Mouse (Mus musculus) forebrain, embryonic 15.5 days (tissue): Measurements from ENCODE around the gene Ssr3. TPM values are rescaled to one million over a fixed set of nuclear protein-coding genes. Genes with fewer than 3 reads are reported as not detected.
A peak's percentile ranks its signal among the peaks of the same experiment; 100 is the strongest.

Experiments
- ATAC-seq: fragments of 200-750 bp; cut with Nextera tagmentation; replicated peaks from 2 replicates; pipeline ENCODE4 v1.8.0; 2017; ENCODE audit warnings: mild to moderate bottlenecking, moderate TSS enrichment, moderate library complexity
- H3K27ac ChIP-seq: fragments of 300-500 bp; sonication (generic); replicated peaks from 2 replicates; pipeline ENCODE4 v1.5.1; 2015; ENCODE audit warnings: mild to moderate bottlenecking, inconsistent platforms
- H3K27me3 ChIP-seq: fragments of 300-500 bp; sonication (generic); 2 replicates; pipeline ENCODE4 v1.6.1; 2015; ENCODE audit warnings: inconsistent platforms
- H3K36me3 ChIP-seq: fragments of 300-500 bp; sonication (generic); 2 replicates; pipeline ENCODE4 v1.6.1; 2015; ENCODE audit warnings: mild to moderate bottlenecking, inconsistent platforms
- H3K4me1 ChIP-seq: fragments of 300-500 bp; sonication (generic); 2 replicates; pipeline ENCODE4 v1.6.1; 2015; ENCODE audit warnings: inconsistent platforms
- H3K4me2 ChIP-seq: fragments of 300-500 bp; sonication (generic); replicated peaks from 2 replicates; pipeline ENCODE4 v1.6.1; 2015; ENCODE audit warnings: mild to moderate bottlenecking, inconsistent platforms
- H3K4me3 ChIP-seq: fragments of 300-500 bp; sonication (generic); 2 replicates; pipeline ENCODE4 v1.5.1; 2015; ENCODE audit warnings: mild to moderate bottlenecking, inconsistent platforms
- H3K9ac ChIP-seq: fragments of 300-500 bp; sonication (generic); replicated peaks from 2 replicates; pipeline ENCODE4 v1.6.1; 2015; ENCODE audit warnings: mild to moderate bottlenecking, inconsistent platforms
- H3K9me3 ChIP-seq: fragments of 300-500 bp; sonication (generic); 2 replicates; pipeline ENCODE4 v1.6.1; 2016; ENCODE audit warnings: inconsistent platforms
- WGBS: fragments of 180-500 bp; shearing (Covaris S2); methylation state at CpG from one replicate; pipeline ENCODE4 v1.1.7; 2015; ENCODE audit warnings: mixed read lengths; 5-methylcytosine and 5-hydroxymethylcytosine counted together
- polyA plus RNA-seq: library from polyadenylated mRNA; unstranded; fragments of >200 nt; fragmentation: Nextera tagmentation; extraction: Ambion mirVana; gene quantifications from 2 replicates; pipeline ENCODE4 v1.2.1, GENCODE M21; 2015

Gene Ssr3
- polyA plus RNA-seq, 1 experiment from 2014 or later = 162 TPM

DNA sequence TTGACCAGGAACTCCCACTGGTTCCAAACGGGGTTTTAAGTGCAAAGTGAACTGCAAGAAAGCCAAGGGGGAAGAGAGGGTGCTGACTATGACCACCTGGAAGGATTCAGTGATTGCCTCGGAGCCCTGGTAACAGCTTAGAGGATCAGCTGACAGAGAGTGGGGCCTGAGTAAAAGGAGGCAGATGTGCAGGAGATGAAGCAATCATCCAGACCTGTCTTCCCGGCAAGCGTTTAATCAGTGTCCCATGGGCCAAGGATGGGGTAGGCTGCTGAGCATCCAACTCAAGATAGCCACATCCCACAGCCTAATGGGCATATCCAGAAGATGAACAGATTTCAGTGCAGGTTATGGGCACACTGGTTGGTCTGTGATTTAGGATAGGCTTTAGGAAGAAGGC lies 24.5 kb downstream of the Ssr3 start:
- H3K4me3 ChIP-seq = no peak overlapping the region
- H3K4me1 ChIP-seq = no peaks in the 10 kb centered on the region
- WGBS = 77% methylated on average over 4 of the region's 4 CpGs
- H3K27me3 ChIP-seq = no peaks in the 10 kb centered on the region
- H3K9ac ChIP-seq = no peak overlapping the region
- peaks cover 13% of the 10 kb centered on the region for H3K36me3 ChIP-seq
- no peak for ATAC-seq
- H3K27ac ChIP-seq = no peak overlapping the region
- no peaks in the 10 kb centered on the region for H3K9me3 ChIP-seq
- no peak overlapping the region for H3K4me2 ChIP-seq

- no peaks in the 10 kb centered on the region for H3K9me3 ChIP-seq
- 94% methylated on average over 10 of the region's 10 CpGs for WGBS
- no peak overlapping the region for H3K4me2 ChIP-seq
- H3K4me3 ChIP-seq = no peak overlapping the region
- no peaks in the 10 kb centered on the region for H3K4me1 ChIP-seq
- H3K27ac ChIP-seq = no peak overlapping the region
- no peaks in the 10 kb centered on the region for H3K27me3 ChIP-seq
- no peaks in the 10 kb centered on the region for H3K36me3 ChIP-seq
- no peak overlapping the region for H3K9ac ChIP-seq
- ATAC-seq = no peak
Measured at GRCm38 (mm10) chr3:65365921-65366710, 26.3 kb downstream of the Ssr3 start.

- Histone ChIP-seq H3K9ac (no peak overlapping the region), H3K27ac (no peak overlapping the region), H3K9me3 (no peaks in the 10 kb centered on the region), H3K4me2 (no peak overlapping the region), H3K4me3 (no peak overlapping the region), H3K4me1 (no peaks in the 10 kb centered on the region), H3K27me3 (no peaks in the 10 kb centered on the region), H3K36me3 (no peaks in the 10 kb centered on the region)
- ATAC-seq = no peak
- WGBS = 83% methylated on average over 6 of the region's 6 CpGs
Measured at GRCm38 (mm10) chr3:65365184-65365583, 27.2 kb downstream of the Ssr3 start.

- H3K9ac ChIP-seq = no peak overlapping the region
- no peak for ATAC-seq
- no peak overlapping the region for H3K4me2 ChIP-seq
- no peaks in the 10 kb centered on the region for H3K4me1 ChIP-seq
- no peaks in the 10 kb centered on the region for H3K9me3 ChIP-seq
- no peaks in the 10 kb centered on the region for H3K27me3 ChIP-seq
- no peaks in the 10 kb centered on the region for H3K36me3 ChIP-seq
- no peak overlapping the region for H3K4me3 ChIP-seq
- H3K27ac ChIP-seq = no peak overlapping the region
- 94% methylated on average over 1 of the region's 1 CpGs for WGBS
Measured at GRCm38 (mm10) chr3:65363438-65363837, 29.0 kb downstream of the Ssr3 start.

DNA sequence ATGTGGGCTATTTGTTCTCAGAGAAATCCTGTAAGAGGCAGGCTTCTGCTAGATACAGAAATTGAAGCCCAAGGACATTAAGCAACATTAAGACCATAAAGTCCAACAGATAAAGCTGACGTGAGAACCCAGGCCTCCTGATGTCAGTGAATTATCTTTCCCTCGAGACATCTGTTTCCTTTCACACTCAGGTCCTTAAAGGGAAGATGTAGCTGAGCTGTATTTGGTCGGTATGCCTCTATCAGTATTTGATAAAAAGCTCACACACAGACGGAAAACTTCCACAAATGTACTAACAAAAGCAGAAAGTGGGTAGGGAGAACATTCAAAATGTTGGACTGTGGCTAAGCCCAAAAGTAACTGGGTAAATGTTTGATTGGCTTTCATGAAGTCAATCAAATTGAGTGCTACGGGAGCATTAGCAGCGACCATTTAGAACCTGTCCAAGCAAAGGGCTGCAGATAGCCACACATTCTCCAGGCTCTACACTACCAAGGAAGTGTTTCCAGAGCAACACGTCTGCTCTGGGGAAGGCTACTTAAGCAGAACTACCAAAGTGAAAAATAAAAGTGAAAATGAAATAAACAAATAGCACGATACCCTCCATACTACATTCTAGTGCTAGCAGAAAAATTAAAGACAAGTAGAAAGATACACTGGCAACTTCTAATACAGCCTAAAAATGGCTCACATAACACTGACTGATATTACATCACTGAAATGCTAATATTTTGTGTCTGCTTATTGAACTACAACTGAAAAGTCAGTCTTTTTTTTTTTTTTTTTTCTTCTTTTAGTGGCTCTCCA lies 32.1 kb downstream of the Ssr3 start:
- Histone ChIP-seq H3K4me1 (no peaks in the 10 kb centered on the region), H3K27me3 (no peaks in the 10 kb centered on the region), H3K36me3 (no peaks in the 10 kb centered on the region), H3K9me3 (no peaks in the 10 kb centered on the region), H3K27ac (no peak overlapping the region), H3K4me3 (no peak overlapping the region), H3K9ac (no peak overlapping the region), H3K4me2 (no peak overlapping the region)
- ATAC-seq = no peak
- 85% methylated on average over 8 of the region's 8 CpGs for WGBS

DNA sequence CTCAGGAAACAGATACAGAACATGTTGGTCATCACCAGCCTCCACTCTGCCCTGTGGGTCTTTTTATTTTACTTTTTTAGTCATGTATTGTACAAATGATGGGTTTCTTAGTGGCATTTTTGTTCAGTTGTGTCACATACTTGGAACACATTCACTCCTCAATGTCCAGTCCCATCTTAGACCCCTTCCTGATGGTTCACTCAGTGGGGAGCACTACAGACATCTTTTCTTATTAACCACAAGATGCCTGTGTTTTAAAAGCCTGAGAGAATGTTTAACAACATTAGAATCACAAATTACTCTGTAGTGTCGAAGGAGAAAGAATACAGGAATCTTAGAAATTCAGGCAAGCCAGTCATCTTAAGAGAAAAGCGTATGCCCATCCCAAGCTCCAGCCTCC lies 33.6 kb downstream of the Ssr3 start:
- ATAC-seq = no peak
- WGBS = 62% methylated on average over 2 of the region's 2 CpGs
- H3K4me1 ChIP-seq = no peaks in the 10 kb centered on the region

DNA sequence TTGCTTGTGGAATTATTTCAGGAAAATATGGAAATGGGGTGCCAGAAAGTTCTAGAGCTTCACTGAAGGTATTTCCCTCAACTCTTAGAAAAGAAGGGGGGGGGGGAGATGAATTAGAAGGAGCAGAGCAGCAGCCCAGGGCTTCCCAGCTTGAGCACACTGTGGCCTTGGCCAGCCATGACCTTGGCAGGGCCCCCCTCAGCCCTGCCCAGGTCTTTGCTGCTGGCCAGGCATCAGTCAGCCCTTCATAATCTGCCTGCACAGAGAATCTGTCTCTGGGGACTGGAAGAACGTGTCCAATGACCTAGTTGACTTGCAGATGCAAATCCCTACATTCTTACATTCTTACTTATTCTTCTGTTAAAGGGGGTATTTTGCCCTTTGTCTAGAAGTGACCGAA lies 34.1 kb downstream of the Ssr3 start:
- Histone ChIP-seq H3K9me3 (no peaks in the 10 kb centered on the region), H3K4me2 (no peak overlapping the region), H3K4me1 (no peaks in the 10 kb centered on the region), H3K27me3 (no peaks in the 10 kb centered on the region), H3K4me3 (no peak overlapping the region), H3K9ac (no peak overlapping the region), H3K36me3 (no peaks in the 10 kb centered on the region), H3K27ac (no peak overlapping the region)
- 35% methylated on average over 2 of the region's 2 CpGs for WGBS
- ATAC-seq = no peak

More for the DNA sequence above, 33.6 kb downstream of the Ssr3 start:
- H3K36me3 ChIP-seq = no peaks in the 10 kb centered on the region
- H3K27me3 ChIP-seq = no peaks in the 10 kb centered on the region
- no peaks in the 10 kb centered on the region for H3K9me3 ChIP-seq
- no peak overlapping the region for H3K9ac ChIP-seq
- no peak overlapping the region for H3K4me3 ChIP-seq
- no peak overlapping the region for H3K27ac ChIP-seq
- no peak overlapping the region for H3K4me2 ChIP-seq

DNA sequence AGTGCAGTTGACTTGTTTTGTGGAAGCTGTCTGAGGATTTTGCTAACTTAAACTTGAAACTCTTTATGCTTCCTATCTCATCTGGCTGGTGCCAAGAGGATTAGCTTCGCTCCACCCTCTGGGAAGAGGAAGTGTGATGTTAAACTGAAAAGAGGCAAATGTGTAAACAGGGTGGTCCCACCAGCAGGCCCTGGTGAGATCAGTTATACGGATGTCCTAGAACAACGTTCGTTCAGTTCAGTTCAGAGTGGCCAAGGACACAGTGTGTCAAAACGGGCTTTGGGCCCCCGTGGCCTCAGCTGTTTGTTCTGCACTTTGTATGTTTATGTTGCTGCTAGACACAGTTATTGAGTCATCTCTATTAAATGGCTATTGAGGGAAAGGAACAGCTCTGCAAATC lies 36.9 kb downstream of the Ssr3 start:
- no peaks in the 10 kb centered on the region for H3K4me1 ChIP-seq
- H3K4me2 ChIP-seq = no peak overlapping the region
- H3K4me3 ChIP-seq = no peak overlapping the region
- ATAC-seq = no peak
- H3K27me3 ChIP-seq = no peaks in the 10 kb centered on the region
- no peak overlapping the region for H3K27ac ChIP-seq
- no peak overlapping the region for H3K9ac ChIP-seq
- no peaks in the 10 kb centered on the region for H3K36me3 ChIP-seq
- no peaks in the 10 kb centered on the region for H3K9me3 ChIP-seq
- WGBS = 72% methylated on average over 6 of the region's 6 CpGs

- no peaks in the 10 kb centered on the region for H3K27me3 ChIP-seq
- no peaks in the 10 kb centered on the region for H3K9me3 ChIP-seq
- no peak overlapping the region for H3K4me2 ChIP-seq
- ATAC-seq = no peak
- H3K27ac ChIP-seq = no peak overlapping the region
- H3K9ac ChIP-seq = no peak overlapping the region
- H3K36me3 ChIP-seq = no peaks in the 10 kb centered on the region
- H3K4me3 ChIP-seq = no peak overlapping the region
- no peaks in the 10 kb centered on the region for H3K4me1 ChIP-seq
- WGBS = 79% methylated on average over 10 of the region's 10 CpGs
Measured at GRCm38 (mm10) chr3:65353263-65354037, 39.0 kb downstream of the Ssr3 start.

DNA sequence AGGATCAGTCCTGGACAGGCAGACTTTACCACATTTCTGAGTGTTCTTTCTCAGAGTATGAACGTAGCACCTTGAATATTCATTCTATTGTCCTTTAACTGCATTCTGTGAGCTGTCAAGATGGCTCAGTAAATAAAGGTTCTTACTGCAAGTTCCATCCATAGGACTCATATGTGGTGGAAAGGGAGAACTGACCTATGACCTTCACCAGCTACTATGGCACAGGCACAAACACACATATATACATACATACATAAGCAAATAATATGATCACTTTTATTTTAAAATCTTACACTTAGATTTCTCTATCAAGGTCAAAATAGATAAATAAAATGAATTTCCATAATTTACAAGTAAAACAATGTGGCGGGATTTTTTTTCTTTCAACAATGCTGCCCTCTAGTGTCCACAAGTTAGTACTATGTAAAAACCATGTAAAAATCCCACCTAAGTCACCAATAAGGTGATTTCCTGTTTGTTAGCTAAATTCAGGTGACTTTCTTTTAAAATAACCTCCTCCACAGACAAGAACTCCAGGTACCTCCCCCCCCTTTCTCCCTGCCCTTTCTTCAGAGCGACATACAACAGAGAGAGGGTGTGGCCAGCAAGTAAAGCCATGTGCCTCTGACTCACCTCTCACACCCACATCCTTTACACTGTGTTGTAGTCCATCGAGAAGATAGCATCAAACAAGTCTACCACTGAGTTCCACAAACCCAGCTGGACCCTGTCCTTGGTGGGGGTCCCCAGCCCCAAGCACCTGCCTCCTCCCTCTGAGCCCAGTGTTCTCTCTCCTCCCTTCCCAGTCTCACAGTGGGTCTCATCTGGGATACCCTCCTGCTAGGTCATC lies 39.9 kb downstream of the Ssr3 start:
- H3K27ac ChIP-seq = no peak overlapping the region
- H3K9ac ChIP-seq = no peak overlapping the region
- no peaks in the 10 kb centered on the region for H3K4me1 ChIP-seq
- no peak overlapping the region for H3K4me2 ChIP-seq
- H3K9me3 ChIP-seq = no peaks in the 10 kb centered on the region
- WGBS = 44% methylated on average over 4 of the region's 4 CpGs
- peak; percentile 55 for ATAC-seq
- no peaks in the 10 kb centered on the region for H3K36me3 ChIP-seq
- H3K4me3 ChIP-seq = no peak overlapping the region
- H3K27me3 ChIP-seq = no peaks in the 10 kb centered on the region

DNA sequence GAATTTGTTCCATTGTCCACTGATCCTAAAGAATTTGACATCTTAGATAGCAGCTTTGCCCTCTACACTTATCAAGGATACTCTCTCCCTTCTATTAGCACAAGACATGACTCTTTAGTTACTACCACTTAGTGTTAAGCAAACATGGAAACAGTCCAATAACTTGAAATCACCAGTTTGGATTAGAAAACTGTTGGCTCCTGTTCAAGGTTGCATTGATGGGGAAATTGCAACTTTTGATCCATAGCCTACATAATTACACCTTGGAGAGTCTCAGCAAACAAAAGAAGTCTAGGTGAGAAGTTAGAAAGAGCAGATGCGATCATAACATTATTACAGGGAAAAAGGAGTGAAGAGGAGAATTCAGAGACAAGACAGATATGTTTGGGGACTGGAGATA lies 46.2 kb downstream of the Ssr3 start:
- no peak for ATAC-seq
- Histone ChIP-seq H3K9ac (no peak overlapping the region), H3K27me3 (no peaks in the 10 kb centered on the region), H3K36me3 (no peaks in the 10 kb centered on the region), H3K4me1 (no peaks in the 10 kb centered on the region), H3K4me3 (no peak overlapping the region), H3K9me3 (no peaks in the 10 kb centered on the region), H3K4me2 (no peak overlapping the region), H3K27ac (no peak overlapping the region)
- WGBS = 97% methylated on average over 1 of the region's 1 CpGs
